Mouse (Mus musculus) MEL (cell line): ENCODE data around the gene Inpp4b.

Source experiments
- CTCF ChIP-seq, 3 experiments: IDR thresholded peaks in 2 of 3; conservative IDR thresholded peaks in 1 of 3; 2 replicates each; pipeline ENCODE4 v1.5.1; 2011 to 2012; ENCODE audit warnings: low read length in 3 of 3, low read depth in 2 of 3, mild to moderate bottlenecking in 2 of 3, improper control_type of control experiment in 1 of 3, inconsistent platforms in 1 of 3, mixed read lengths in 1 of 3, moderate library complexity in 1 of 3; ENCODE audit not compliant: control insufficient read depth in 1 of 3, insufficient read depth in 1 of 3, poor library complexity in 1 of 3, severe bottlenecking in 1 of 3
- POLR2A ChIP-seq, 2 experiments: IDR thresholded peaks; 2 replicates each; pipeline ENCODE4 v1.6.1; 2011 to 2012; ENCODE audit warnings: low read length in 2 of 2, mild to moderate bottlenecking in 2 of 2, control low read depth in 1 of 2, improper control_type of control experiment in 1 of 2, low read depth in 1 of 2, moderate library complexity in 1 of 2; ENCODE audit not compliant: control insufficient read depth in 1 of 2, insufficient read depth in 1 of 2, poor library complexity in 1 of 2
- POLR2AphosphoS5 ChIP-seq: IDR thresholded peaks from 2 replicates; pipeline ENCODE4 v1.6.1; 2012; ENCODE audit warnings: low read depth, borderline replicate concordance, mild to moderate bottlenecking, inconsistent platforms, low read length, moderate library complexity, mixed read lengths
- TBP ChIP-seq: IDR thresholded peaks from 2 replicates; pipeline ENCODE4 v1.8.0; 2011; ENCODE audit warnings: low read depth, low read length, improper control_type of control experiment
- TCF12 ChIP-seq: IDR thresholded peaks from 2 replicates; pipeline ENCODE4 v1.6.1; 2014; ENCODE audit warnings: low read depth, mild to moderate bottlenecking, inconsistent platforms, low read length, improper control_type of control experiment, moderate library complexity
- USF1 ChIP-seq: IDR thresholded peaks from 2 replicates; pipeline ENCODE4 v1.6.1; 2014; ENCODE audit warnings: low read depth, mild to moderate bottlenecking, inconsistent platforms, low read length, improper control_type of control experiment, moderate library complexity

- no peak for TF ChIP-seq POLR2A (IDR thresholded peaks at IDR 0.05; ENCODE audit: control insufficient read depth in 1 of 2, insufficient read depth in 1 of 2, low read depth in 1 of 2, low read length in 2 of 2, poor library complexity in 1 of 2)
- no peak for TF ChIP-seq POLR2AphosphoS5
- TF ChIP-seq USF1, result no peak
- TF ChIP-seq CTCF (IDR thresholded peaks at IDR 0.05 in 2 of 3, conservative IDR thresholded peaks at IDR 0.05 in 1 of 3; ENCODE audit: control insufficient read depth in 1 of 3, insufficient read depth in 1 of 3, low read depth in 2 of 3, low read length in 3 of 3, poor library complexity in 1 of 3, severe bottlenecking in 1 of 3), result no peak
- TF ChIP-seq TCF12, result no peak
- TF ChIP-seq TBP, result no peak
Observed at GRCm38 (mm10) chr8:81388953-81389352, 46.6 kb downstream of the Inpp4b start.
